Mouse (Mus musculus) cerebellum, postnatal 25 days (tissue): ENCODE measurements at regions not wholly inside any gene's neighbourhood (a gene's known extent, or its start where the extent isn't known, plus 50 kb on each side); places are given as distances from the start of the nearest gene placed in this dataset.
A peak's percentile ranks its signal among the peaks of the same experiment; 100 is the strongest.

Experiments used
- DNase-seq, 2 experiments: peaks; one replicate each; pipeline ENCODE4 v3.0.0; 2021; ENCODE audit warnings: mixed read lengths in 2 of 2

- peak in 1 of 2 experiments; percentile 18 for DNase-seq
Observed at GRCm38 (mm10) chr1:73418196-73418595, 402.5 kb upstream of the Tnp1 start.

DNA sequence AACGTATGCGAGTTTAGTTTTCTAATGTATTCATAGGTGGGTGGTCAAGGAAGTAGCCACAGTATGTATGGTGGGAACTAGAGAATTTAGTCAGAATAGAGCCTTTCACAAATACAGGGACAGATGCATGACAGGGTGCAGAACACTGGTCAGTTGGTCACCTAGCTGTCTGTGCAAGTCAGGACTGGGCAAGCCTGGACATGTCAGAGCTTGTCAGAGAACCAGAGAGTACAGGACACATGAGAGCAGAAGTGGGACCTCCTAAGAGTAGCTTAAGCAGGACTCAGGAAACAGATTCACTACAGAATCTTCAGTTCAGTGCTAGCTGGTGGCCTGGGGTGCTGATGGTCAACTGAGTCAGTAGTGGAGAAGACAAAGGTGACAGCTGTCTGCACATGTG is 395.7 kb upstream of the Tnp1 start:
- DNase-seq, result no peak

DNA sequence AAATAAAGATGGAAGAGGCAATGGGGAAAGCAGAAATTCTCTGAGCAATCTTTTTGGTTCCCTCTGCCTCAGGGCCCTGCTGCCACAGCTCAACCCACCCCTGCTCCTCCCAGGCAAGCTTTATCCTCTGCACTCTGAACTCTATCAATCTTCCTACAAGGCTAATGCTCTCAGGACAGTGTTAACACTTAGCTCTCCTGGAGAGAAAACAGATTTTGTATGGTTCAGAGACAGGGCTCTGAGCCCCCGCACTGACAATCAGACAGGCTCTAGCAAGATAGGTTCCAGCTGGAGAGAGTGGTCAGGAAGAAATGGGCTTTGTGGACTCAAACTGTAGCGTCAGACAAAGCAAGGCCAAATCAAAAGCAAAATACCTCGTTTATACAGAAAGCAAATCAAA is 383.5 kb upstream of the Tnp1 start:
- DNase-seq, result no peak

DNA sequence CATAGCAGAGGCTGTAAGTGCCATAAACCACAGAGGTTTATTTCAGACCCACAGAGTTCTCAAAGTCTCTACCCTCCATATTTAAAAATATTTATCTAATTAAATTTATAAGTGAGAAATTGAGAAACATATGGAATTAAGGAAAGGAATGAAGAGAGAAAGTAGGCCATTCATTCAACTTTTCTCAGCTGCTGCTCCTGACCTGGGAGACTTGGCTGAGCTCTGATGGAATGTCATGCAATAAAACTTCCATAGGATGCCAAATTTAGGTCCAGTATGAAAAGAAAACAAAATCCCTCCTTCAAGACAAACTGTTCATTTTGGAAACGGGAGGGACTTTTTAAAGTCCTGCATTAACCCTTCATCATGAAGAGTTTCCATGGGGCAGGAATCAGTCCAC is 379.3 kb upstream of the Tnp1 start:
- no peak for DNase-seq

DNA sequence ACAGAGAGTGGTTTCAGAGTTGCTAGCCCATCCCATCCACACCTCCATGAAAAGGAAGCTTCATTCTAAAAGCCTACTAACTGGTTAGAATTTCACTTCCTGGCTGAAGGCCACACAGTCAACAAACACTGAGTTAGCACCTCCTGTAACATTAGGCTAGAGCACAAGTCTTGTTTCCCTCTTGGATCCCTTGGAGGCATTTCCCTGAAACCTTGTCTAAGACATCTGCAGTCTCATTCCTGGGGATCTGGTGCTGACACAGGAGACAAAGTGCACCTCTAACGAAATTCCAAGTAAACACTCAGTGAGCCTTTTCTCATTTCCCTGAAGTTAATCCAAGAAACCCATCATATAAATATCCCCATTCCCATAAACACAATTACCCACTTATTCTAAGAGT is 378.8 kb upstream of the Tnp1 start:
- no peak for DNase-seq

DNA sequence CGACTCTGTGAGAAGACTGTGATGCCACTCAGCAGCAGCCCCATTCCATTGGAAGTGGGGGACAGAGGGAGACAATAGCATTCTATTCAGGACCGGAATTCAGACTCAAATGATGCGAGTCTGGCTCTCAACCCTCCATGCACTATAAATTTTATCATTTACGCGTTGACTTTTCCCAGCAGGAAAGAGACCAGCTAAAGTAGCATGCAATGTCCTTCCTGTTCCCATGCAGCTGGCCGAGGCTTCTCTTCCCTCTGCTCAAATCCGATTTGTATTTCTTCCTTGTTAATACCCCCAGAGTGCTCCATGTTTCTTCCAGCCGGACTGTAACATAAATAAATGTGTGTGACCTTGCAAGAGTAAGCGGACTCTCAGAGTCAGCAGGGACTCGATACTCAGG is 376.4 kb upstream of the Tnp1 start:
- no peak for DNase-seq

DNA sequence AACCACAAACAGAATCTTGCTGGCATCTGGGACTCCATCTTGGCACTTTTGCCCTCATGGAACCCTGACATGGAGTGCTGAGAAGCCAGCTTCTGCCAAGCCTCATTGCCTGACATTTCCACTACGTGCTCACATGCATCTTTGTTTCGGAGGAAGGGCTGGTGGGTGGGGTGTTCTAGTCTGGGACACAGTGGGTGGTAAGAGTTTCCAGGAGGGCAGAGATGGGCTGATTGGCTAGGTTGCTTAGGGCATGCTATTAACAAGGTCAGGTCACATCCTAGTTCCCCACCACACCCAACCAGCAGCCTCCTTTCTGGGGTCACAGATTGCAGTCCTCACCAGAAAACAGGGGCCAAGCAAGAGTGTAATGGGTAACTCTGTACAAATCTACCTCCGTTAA is 374.3 kb upstream of the Tnp1 start:
- no peak for DNase-seq

GRCm38 (mm10) chr1:73389174-73389573 is 373.5 kb upstream of the Tnp1 start:
- DNase-seq, result no peak

- no peak for DNase-seq
Observed at GRCm38 (mm10) chr1:73381578-73381977, 365.9 kb upstream of the Tnp1 start.

- no peak for DNase-seq
Observed at GRCm38 (mm10) chr1:73374531-73375375, 359.0 kb upstream of the Tnp1 start.

GRCm38 (mm10) chr1:73368222-73368621 is 352.5 kb upstream of the Tnp1 start:
- DNase-seq, result no peak

- no peak for DNase-seq
Observed at GRCm38 (mm10) chr1:73365842-73366241, 350.1 kb upstream of the Tnp1 start.

- DNase-seq, result no peak
Observed at GRCm38 (mm10) chr1:73364300-73364683, 348.6 kb upstream of the Tnp1 start.

DNA sequence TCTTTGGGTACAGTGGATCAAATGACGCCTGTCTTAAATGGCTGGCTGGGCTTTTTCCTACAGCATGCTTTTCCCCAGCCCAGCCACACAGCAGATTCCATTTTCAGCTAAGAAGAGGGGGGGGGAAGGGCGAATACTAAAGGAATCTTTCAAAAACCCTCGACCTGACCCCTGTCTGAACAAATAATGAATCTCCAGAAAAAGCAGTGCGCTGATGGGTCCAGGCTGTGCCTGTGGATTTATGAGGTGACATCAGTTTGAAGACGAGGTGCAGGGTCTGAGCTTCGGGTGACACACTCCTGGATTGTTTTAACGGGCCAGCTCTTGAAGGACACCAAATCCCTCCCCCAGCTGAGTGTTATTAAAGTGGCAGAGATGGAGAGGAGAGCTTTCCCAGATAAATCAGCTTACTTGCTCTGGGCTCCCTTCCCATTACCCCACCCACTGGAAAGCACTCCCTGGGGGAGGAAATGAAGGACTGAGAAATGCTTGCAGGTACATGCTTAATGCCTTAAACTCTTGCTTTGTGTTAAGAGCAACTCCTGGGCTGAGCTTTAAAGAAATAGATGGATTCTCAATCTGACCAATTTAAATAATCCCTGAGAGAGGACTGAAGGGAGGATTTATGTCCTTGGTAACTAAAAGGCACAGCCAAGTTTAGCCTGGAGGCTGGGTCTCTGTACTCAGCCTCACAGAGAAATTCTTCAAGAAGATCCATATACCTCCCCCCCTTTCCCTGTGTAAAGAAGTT is 348.0 kb upstream of the Tnp1 start:
- no peak for DNase-seq

- peak; percentile 11 to 13 for DNase-seq
Observed at GRCm38 (mm10) chr1:73362122-73362521, 346.4 kb upstream of the Tnp1 start.

- no peak for DNase-seq
Observed at GRCm38 (mm10) chr1:73361300-73361699, 345.6 kb upstream of the Tnp1 start.

DNA sequence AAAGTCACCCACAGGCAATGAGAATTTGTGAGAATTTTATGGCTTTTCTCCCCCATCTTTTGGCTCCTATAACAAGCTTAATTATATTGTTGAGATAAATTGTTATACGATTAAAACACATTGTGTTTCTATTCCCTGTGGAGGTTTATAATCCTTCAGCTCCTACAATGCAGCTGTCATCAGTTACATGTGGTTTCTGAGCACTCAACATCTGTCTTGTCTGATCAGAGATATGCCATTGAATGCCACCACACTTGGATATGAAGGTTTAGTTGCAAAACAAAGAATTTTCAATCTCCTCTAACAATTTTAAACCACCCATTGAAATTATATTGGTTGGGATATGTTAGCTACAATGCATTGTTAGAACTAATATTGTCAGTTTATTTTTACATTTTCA is 338.7 kb upstream of the Tnp1 start:
- DNase-seq, result no peak

DNA sequence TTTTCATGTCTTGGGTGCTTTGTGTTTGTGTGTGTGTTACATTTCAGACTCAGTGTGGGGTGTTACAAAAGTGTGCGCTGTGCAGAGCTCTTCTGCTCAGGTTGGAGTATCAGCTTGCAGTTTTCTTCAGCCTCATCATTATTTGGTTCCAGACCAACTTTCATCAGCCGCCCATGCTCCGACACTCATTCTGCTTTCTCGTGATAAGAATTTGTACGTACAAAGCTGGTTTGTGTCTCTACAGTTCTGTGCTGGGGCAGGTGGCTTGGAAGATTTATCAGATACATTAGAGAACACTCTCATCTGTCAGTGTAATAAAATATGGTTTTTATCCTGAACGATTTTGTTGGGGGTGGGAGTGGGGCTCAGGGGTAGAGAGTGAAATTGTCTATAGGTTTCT is 332.8 kb upstream of the Tnp1 start:
- no peak for DNase-seq

GRCm38 (mm10) chr1:73344587-73344986 is 328.9 kb upstream of the Tnp1 start:
- DNase-seq, result no peak

DNA sequence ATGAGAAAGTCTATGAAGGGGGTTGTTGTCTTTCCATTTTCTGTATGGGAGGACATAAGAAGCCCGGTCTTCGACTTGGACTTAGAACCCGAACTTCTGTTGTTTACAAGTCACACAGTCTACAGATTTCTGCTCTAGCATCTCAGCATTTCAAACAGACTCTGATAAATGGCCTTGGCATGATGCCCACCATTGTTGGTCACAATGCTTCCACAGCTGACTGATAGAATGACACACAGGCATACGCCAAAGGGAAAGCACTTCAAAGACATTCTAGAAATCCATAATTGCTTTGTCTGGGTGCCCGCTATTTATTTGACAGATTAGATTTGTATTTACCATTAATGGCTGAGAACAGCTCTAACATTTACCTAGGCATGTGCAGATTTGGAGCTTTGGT is 326.2 kb upstream of the Tnp1 start:
- DNase-seq, result peak in 1 of 2 experiments; percentile 27

GRCm38 (mm10) chr1:73337401-73337800 is 321.7 kb upstream of the Tnp1 start:
- no peak for DNase-seq

DNA sequence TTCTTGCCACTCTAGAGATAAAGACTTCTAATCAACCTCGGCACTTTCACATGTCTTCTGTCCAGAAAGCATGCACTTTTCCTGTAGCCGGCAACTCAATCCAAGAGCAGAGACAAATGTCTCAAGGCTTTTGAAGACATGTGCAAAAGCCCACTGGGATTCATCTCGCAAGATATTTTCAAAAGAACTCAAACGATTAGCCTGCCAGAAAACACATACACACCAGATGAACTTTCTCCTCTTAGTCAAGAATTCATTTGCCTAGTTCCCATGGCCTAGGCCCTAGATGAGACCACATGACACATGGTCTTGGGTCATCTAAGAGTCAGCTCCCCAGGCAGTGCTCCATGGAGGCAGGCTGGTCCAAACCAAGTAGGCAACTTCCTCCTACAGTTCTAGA is 293.8 kb upstream of the Tnp1 start:
- DNase-seq, result no peak

DNA sequence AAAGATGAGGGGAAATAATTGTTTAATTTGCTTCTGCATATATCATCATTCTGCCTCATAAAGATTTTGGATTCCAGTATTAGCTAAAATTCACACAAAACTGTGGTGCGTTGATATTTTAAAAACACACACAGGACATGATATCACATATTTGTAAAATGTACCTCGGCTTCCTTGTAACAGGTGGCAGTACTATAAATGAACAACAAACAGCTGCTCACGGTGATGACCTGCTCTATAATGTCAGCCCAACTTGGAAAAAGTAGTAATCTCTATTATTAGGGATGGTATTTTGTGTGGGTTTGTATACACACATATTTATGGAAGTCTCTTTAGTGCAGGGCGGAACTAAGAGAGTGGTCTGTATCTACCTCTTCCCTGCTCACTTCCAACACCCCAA is 292.7 kb upstream of the Tnp1 start:
- no peak for DNase-seq

DNA sequence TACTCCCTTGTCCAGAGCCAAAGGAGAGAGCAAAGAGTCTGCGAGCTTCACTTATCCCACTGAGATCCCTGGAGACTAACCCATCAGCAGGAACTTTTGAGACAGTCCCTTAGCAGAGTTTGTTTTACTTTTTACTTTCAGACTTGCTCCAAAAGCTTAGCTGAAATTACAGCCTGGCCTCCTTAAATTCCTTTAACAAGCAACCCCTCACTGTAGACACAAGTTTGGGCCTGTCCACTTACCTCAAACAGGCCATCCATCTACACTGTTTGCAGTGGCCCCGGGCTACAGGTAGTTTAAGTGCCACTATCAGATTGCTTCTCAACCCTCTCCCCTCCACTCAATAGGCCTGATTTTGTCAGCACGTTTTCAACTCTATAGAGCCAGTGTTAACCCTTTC is 291.5 kb upstream of the Tnp1 start:
- DNase-seq, result no peak
